Mouse (Mus musculus): ENCODE results near the gene Intu.

GRCm38 (mm10) chr3:40510567-40510966 is 20.5 kb upstream of the Intu start:
- TF ChIP-seq CTCF (IDR thresholded peaks at IDR 0.05; ENCODE audit: low read depth), result no peak
- no peak for TF ChIP-seq EP300 (IDR thresholded peaks at IDR 0.05; ENCODE audit: low read depth)
